Mouse (Mus musculus): ENCODE results near the gene Mecom.

- TF ChIP-seq POLR2A (IDR thresholded peaks at IDR 0.05; ENCODE audit: borderline replicate concordance, low read depth, low read length) (no peak), CTCF (IDR thresholded peaks at IDR 0.05; ENCODE audit: low read depth, low read length) (no peak)
These were observed 152.9 kb downstream of the Mecom start for GRCm38 (mm10) chr3:30394911-30395310.
